Mouse (Mus musculus): ENCODE data around the gene Ugp2. TPM values are rescaled to one million over a fixed set of nuclear protein-coding genes. Genes with fewer than 3 reads are reported as not detected.

Ugp2 gene
- polyA plus RNA-seq, 1 experiment from 2014 or later = 83.6 TPM

GRCm38 (mm10) chr11:21399186-21399681 lies 28.2 kb upstream of the Ugp2 start:
- peaks cover 15% of the 10 kb centered on the region for H3K4me1 ChIP-seq (ENCODE audit: insufficient read depth)
- no peak overlapping the region for H3K9ac ChIP-seq
- H3K4me3 ChIP-seq (ENCODE audit: low read depth, low read length) = no peak overlapping the region
- H3K9me3 ChIP-seq (ENCODE audit: low read depth, low read length) = no peaks in the 10 kb centered on the region
- ATAC-seq (ENCODE audit: insufficient read depth) (peak; percentile 85), DNase-seq (peak; percentile 78)
- WGBS = 11% methylated on average over 5 of the region's 5 CpGs
- TF ChIP-seq CTCF (IDR thresholded peaks at IDR 0.05; ENCODE audit: low read depth) = no peak
- no peaks in the 10 kb centered on the region for H3K27me3 ChIP-seq (ENCODE audit: insufficient read depth, low read length)
- H3K36me3 ChIP-seq (ENCODE audit: insufficient read depth) = no peaks in the 10 kb centered on the region
- peak overlapping the region; percentile 88 for H3K27ac ChIP-seq (ENCODE audit: low read depth)
- H3K4me2 ChIP-seq = peak overlapping the region; percentile 33

- Histone ChIP-seq H3K4me1 (ENCODE audit: insufficient read depth) (peaks cover 15% of the 10 kb centered on the region), H3K27me3 (ENCODE audit: insufficient read depth, low read length) (no peaks in the 10 kb centered on the region), H3K27ac (ENCODE audit: low read depth) (no peak overlapping the region; the same call in 1 of the 2 replicates), H3K4me3 (ENCODE audit: low read depth, low read length) (no peak overlapping the region), H3K36me3 (ENCODE audit: insufficient read depth) (no peaks in the 10 kb centered on the region), H3K9ac (no peak overlapping the region), H3K9me3 (ENCODE audit: low read depth, low read length) (no peaks in the 10 kb centered on the region), H3K4me2 (0 out of 2 replicates have a peak overlapping the region, but pooled peaks have one; percentile 4)
- WGBS = 7% methylated on average over 7 of the region's 7 CpGs
- DNase-seq (peak; percentile 86), ATAC-seq (ENCODE audit: insufficient read depth) (peak; percentile 88)
- TF ChIP-seq CTCF (IDR thresholded peaks at IDR 0.05; ENCODE audit: low read depth) = no peak
Observed at GRCm38 (mm10) chr11:21398464-21398863, 27.5 kb upstream of the Ugp2 start.

- Histone ChIP-seq H3K27me3 (ENCODE audit: insufficient read depth, low read length) (no peaks in the 10 kb centered on the region), H3K4me3 (ENCODE audit: low read depth, low read length) (no peak overlapping the region), H3K9me3 (ENCODE audit: low read depth, low read length) (no peaks in the 10 kb centered on the region), H3K36me3 (ENCODE audit: insufficient read depth) (no peaks in the 10 kb centered on the region), H3K27ac (ENCODE audit: low read depth) (no peak overlapping the region), H3K4me1 (ENCODE audit: insufficient read depth) (no peaks in the 10 kb centered on the region), H3K4me2 (no peak overlapping the region), H3K9ac (no peak overlapping the region)
- DNase-seq (no peak), ATAC-seq (ENCODE audit: insufficient read depth) (no peak)
- 74% methylated on average over 4 of the region's 4 CpGs for WGBS
- TF ChIP-seq CTCF (IDR thresholded peaks at IDR 0.05; ENCODE audit: low read depth) = no peak
Observed at GRCm38 (mm10) chr11:21386790-21387189, 15.8 kb upstream of the Ugp2 start.

GRCm38 (mm10) chr11:21374096-21374495 lies 3.1 kb upstream of the Ugp2 start:
- TF ChIP-seq CTCF (IDR thresholded peaks at IDR 0.05; ENCODE audit: low read depth) = no peak
- 88% methylated on average over 3 of the region's 3 CpGs for WGBS
- Histone ChIP-seq H3K36me3 (ENCODE audit: insufficient read depth) (no peaks in the 10 kb centered on the region), H3K4me1 (ENCODE audit: insufficient read depth) (peaks cover 7% of the 10 kb centered on the region; the same call in 1 of the 2 replicates), H3K9me3 (ENCODE audit: low read depth, low read length) (no peaks in the 10 kb centered on the region), H3K4me3 (ENCODE audit: low read depth, low read length) (no peak overlapping the region), H3K4me2 (no peak overlapping the region), H3K27ac (ENCODE audit: low read depth) (no peak overlapping the region), H3K27me3 (ENCODE audit: insufficient read depth, low read length) (no peaks in the 10 kb centered on the region), H3K9ac (no peak overlapping the region)
- ATAC-seq (ENCODE audit: insufficient read depth) (no peak), DNase-seq (no peak)

GRCm38 (mm10) chr11:21370399-21371121 lies 441 bp downstream of the Ugp2 start:
- TF ChIP-seq CTCF (IDR thresholded peaks at IDR 0.05; ENCODE audit: low read depth) = no peak
- Histone ChIP-seq H3K27me3 (ENCODE audit: insufficient read depth, low read length) (no peaks in the 10 kb centered on the region), H3K9me3 (ENCODE audit: low read depth, low read length) (no peaks in the 10 kb centered on the region), H3K4me2 (peak overlapping the region; percentile 68), H3K36me3 (ENCODE audit: insufficient read depth) (no peaks in the 10 kb centered on the region), H3K4me1 (ENCODE audit: insufficient read depth) (peaks cover 14% of the 10 kb centered on the region), H3K9ac (peak overlapping the region; percentile 84), H3K27ac (ENCODE audit: low read depth) (peak overlapping the region; percentile 97), H3K4me3 (ENCODE audit: low read depth, low read length) (peak overlapping the region; percentile 64)
- DNase-seq = peak; percentile 94
- ATAC-seq (ENCODE audit: insufficient read depth) = peak; percentile 96
- WGBS = 0% methylated on average over 68 of the region's 69 CpGs

- Histone ChIP-seq H3K4me1 (ENCODE audit: insufficient read depth) (peaks cover 14% of the 10 kb centered on the region), H3K4me2 (peak overlapping the region; percentile 68), H3K9me3 (ENCODE audit: low read depth, low read length) (no peaks in the 10 kb centered on the region), H3K4me3 (ENCODE audit: low read depth, low read length) (peak overlapping the region; percentile 64), H3K36me3 (ENCODE audit: insufficient read depth) (no peaks in the 10 kb centered on the region), H3K27ac (ENCODE audit: low read depth) (peak overlapping the region; percentile 97), H3K27me3 (ENCODE audit: insufficient read depth, low read length) (no peaks in the 10 kb centered on the region), H3K9ac (peak overlapping the region; percentile 84)
- ATAC-seq (ENCODE audit: insufficient read depth) (no peak), DNase-seq (peak; percentile 58)
- 8% methylated on average over 9 of the region's 9 CpGs for WGBS
- TF ChIP-seq CTCF (IDR thresholded peaks at IDR 0.05; ENCODE audit: low read depth) = no peak
Observed at GRCm38 (mm10) chr11:21369248-21370016, 1.6 kb downstream of the Ugp2 start.

- no peaks in the 10 kb centered on the region for H3K27me3 ChIP-seq (ENCODE audit: insufficient read depth, low read length)
- H3K9ac ChIP-seq = peak overlapping the region; percentile 84
- ATAC-seq (ENCODE audit: insufficient read depth) (no peak), DNase-seq (peak; percentile 47)
- TF ChIP-seq CTCF (IDR thresholded peaks at IDR 0.05; ENCODE audit: low read depth) = no peak
- H3K4me1 ChIP-seq (ENCODE audit: insufficient read depth) = peaks cover 14% of the 10 kb centered on the region
- peak overlapping the region; percentile 68 for H3K4me2 ChIP-seq
- WGBS = 24% methylated on average over 7 of the region's 7 CpGs
- H3K27ac ChIP-seq (ENCODE audit: low read depth) = no peak overlapping the region
- no peaks in the 10 kb centered on the region for H3K36me3 ChIP-seq (ENCODE audit: insufficient read depth)
- peak overlapping the region; percentile 64 for H3K4me3 ChIP-seq (ENCODE audit: low read depth, low read length)
- H3K9me3 ChIP-seq (ENCODE audit: low read depth, low read length) = no peaks in the 10 kb centered on the region
Observed at GRCm38 (mm10) chr11:21368466-21368865, 2.5 kb downstream of the Ugp2 start.
